In genomic region chr10:19187716-19188081, GRCm38 (mm10) we compare ENCODE assay signal across 10 mouse cellular contexts.
A peak's percentile ranks its signal among the peaks of the same experiment; 100 is the strongest.
DNase-seq lines count a peak whose midpoint lies in the region; ATAC-seq and TF ChIP-seq lines count a peak whose summit lies in the region.
"Had no signal": no experiment of that assay in that cellular context is flagged by ENCODE, and none has a peak within 500 bp of the region (broad histone marks: within the 10 kb centered on the region; RNA-seq: fewer than 3 reads in every experiment).

No protein-coding gene starts in this region.

- peaks cover 3% of the 10 kb centered on the region; the same call in 1 of the 2 replicates for H3K27me3 ChIP-seq in forebrain, embryonic 11.5 days (ENCODE audit: control insufficient read depth, insufficient read depth, low read length)
- peaks cover 35% of the 10 kb centered on the region for H3K27me3 ChIP-seq in forebrain, embryonic 10.5 days (ENCODE audit: poor library complexity, severe bottlenecking)
- peaks cover 15% of the 10 kb centered on the region; the same call in 1 of the 2 replicates for H3K27me3 ChIP-seq in lung, embryonic 15.5 days
- no peaks in the 10 kb centered on the region for H3K27me3 ChIP-seq in intestine, postnatal 0 days (replicated peaks; ENCODE audit: control insufficient read depth, insufficient read depth, low read length)
- H3K27me3 ChIP-seq in small intestine, adult 2 months (ENCODE audit: control insufficient read depth, insufficient read depth, low read length) = no peaks in the 10 kb centered on the region

- WGBS in forebrain, embryonic 11.5 days = 58% methylated on average over 4 of the region's 4 CpGs
- 60% methylated on average over 4 of the region's 4 CpGs for WGBS in forebrain, embryonic 10.5 days
- 44% methylated on average over 4 of the region's 4 CpGs for WGBS in lung, embryonic 15.5 days
- 26% methylated on average over 4 of the region's 4 CpGs for WGBS in intestine, postnatal 0 days
- 19% methylated on average over 4 of the region's 4 CpGs for WGBS in small intestine, adult 2 months

- H3K4me1 ChIP-seq in forebrain, embryonic 11.5 days (replicated peaks; ENCODE audit: control insufficient read depth, insufficient read depth, low read length) = 0 out of 2 replicates have a peak, but pooled peaks cover 1% of the 10 kb centered on the region
- peaks cover 17% of the 10 kb centered on the region for H3K4me1 ChIP-seq in forebrain, embryonic 10.5 days
- H3K4me1 ChIP-seq in lung, embryonic 15.5 days = 0 out of 2 replicates have a peak, but pooled peaks cover 4% of the 10 kb centered on the region
- H3K4me1 ChIP-seq in intestine, postnatal 0 days (replicated peaks; ENCODE audit: control insufficient read depth, insufficient read depth, low read length) = peaks cover 8% of the 10 kb centered on the region
- peaks cover 18% of the 10 kb centered on the region; the same call in 1 of the 2 replicates for H3K4me1 ChIP-seq in small intestine, adult 2 months (ENCODE audit: control insufficient read depth, insufficient read depth, insufficient read length, low read length)

- ATAC-seq in forebrain, embryonic 11.5 days (replicated peaks; ENCODE audit: low FRiP score) = no peak
- ATAC-seq in lung, embryonic 15.5 days (ENCODE audit: borderline replicate concordance, extremely low read depth, low FRiP score, low TSS enrichment) = no peak
- ATAC-seq in intestine, postnatal 0 days = no peak
- no peak for ATAC-seq in megakaryocyte progenitor cell, adult 5-6 weeks (replicated peaks; ENCODE audit: poor library complexity)

- H3K9ac ChIP-seq in forebrain, embryonic 11.5 days (ENCODE audit: low read length) = no peak overlapping the region
- H3K9ac ChIP-seq in lung, embryonic 15.5 days = no peak overlapping the region
- peak overlapping the region; percentile 64; the same call in 1 of the 2 replicates for H3K9ac ChIP-seq in intestine, postnatal 0 days (ENCODE audit: low read depth, low read length)

- no peaks in the 10 kb centered on the region for H3K36me3 ChIP-seq in forebrain, embryonic 11.5 days (ENCODE audit: control insufficient read depth, insufficient read depth, low read length)
- H3K36me3 ChIP-seq in forebrain, embryonic 10.5 days (replicated peaks) = no peaks in the 10 kb centered on the region
- H3K36me3 ChIP-seq in lung, embryonic 15.5 days = no peaks in the 10 kb centered on the region
- H3K36me3 ChIP-seq in intestine, postnatal 0 days (ENCODE audit: control insufficient read depth, insufficient read depth) = no peaks in the 10 kb centered on the region
- H3K36me3 ChIP-seq in small intestine, adult 2 months (ENCODE audit: control insufficient read depth, insufficient read depth, low read length) = no peaks in the 10 kb centered on the region

- H3K27ac ChIP-seq in forebrain, embryonic 11.5 days (ENCODE audit: low read depth, low read length) = no peak overlapping the region
- H3K27ac ChIP-seq in forebrain, embryonic 10.5 days = no peak overlapping the region
- H3K27ac ChIP-seq in lung, embryonic 15.5 days = no peak overlapping the region
- H3K27ac ChIP-seq in intestine, postnatal 0 days (ENCODE audit: low read depth, low read length) = peak overlapping the region; percentile 93
- H3K27ac ChIP-seq in small intestine, adult 2 months (ENCODE audit: insufficient read depth, low read depth, low read length) = peak overlapping the region; percentile 97

- no peak overlapping the region for H3K4me3 ChIP-seq in forebrain, embryonic 11.5 days (ENCODE audit: low read depth, low read length)
- H3K4me3 ChIP-seq in forebrain, embryonic 10.5 days = no peak overlapping the region
- no peak overlapping the region for H3K4me3 ChIP-seq in lung, embryonic 15.5 days
- H3K4me3 ChIP-seq in intestine, postnatal 0 days (ENCODE audit: low read depth, low read length) = peak overlapping the region; percentile 34
- peak overlapping the region; percentile 65 for H3K4me3 ChIP-seq in small intestine, adult 2 months (ENCODE audit: low read depth, low read length)

- peak overlapping the region; percentile 32; the same call in 1 of the 2 replicates for H3K4me2 ChIP-seq in forebrain, embryonic 11.5 days (ENCODE audit: low read depth, low read length, severe bottlenecking)
- H3K4me2 ChIP-seq in lung, embryonic 15.5 days = peak overlapping the region; percentile 46
- H3K4me2 ChIP-seq in intestine, postnatal 0 days (replicated peaks; ENCODE audit: low read depth) = peak overlapping the region; percentile 70

- DNase-seq in forebrain, embryonic 11.5 days (ENCODE audit: low spot score) = no peak
- DNase-seq in forebrain, embryonic 10.5 days (ENCODE audit: extremely low spot score, low spot score) = no peak
- DNase-seq in lung, postnatal 10 days = no peak
- no peak for DNase-seq in cerebellum, adult 18-20 months
- DNase-seq: gastrocnemius, postnatal 36 days; layer of hippocampus, adult 9-11 months had no signal

- H3K9me3 ChIP-seq in forebrain, embryonic 11.5 days (ENCODE audit: control insufficient read depth, low read length) = no peaks in the 10 kb centered on the region
- no peaks in the 10 kb centered on the region for H3K9me3 ChIP-seq in forebrain, embryonic 10.5 days
- H3K9me3 ChIP-seq in lung, embryonic 15.5 days = no peaks in the 10 kb centered on the region
- no peaks in the 10 kb centered on the region for H3K9me3 ChIP-seq in intestine, postnatal 0 days (ENCODE audit: control insufficient read depth)

- TF ChIP-seq POLR2A in small intestine, adult 2 months (IDR thresholded peaks at IDR 0.05; ENCODE audit: low read depth, low read length) = no peak

- TF ChIP-seq CTCF in intestine, postnatal 0 days (IDR thresholded peaks at IDR 0.05; ENCODE audit: low read depth) = no peak
- no peak for TF ChIP-seq CTCF in small intestine, adult 2 months (IDR thresholded peaks at IDR 0.05; ENCODE audit: extremely low read depth, insufficient read length, insufficient replicate concordance, low read depth, low read length)

Comparison
In these comparisons a context has a peak if more than half of its experiments do, and no peak if none do; other contexts are left out.
1. H3K27ac ChIP-seq: peak in intestine, postnatal 0 days (single experiment) and small intestine, adult 2 months (single experiment); none in forebrain, embryonic 11.5 days (single experiment), forebrain, embryonic 10.5 days (single experiment) and lung, embryonic 15.5 days (single experiment).
2. H3K4me3 ChIP-seq: peak in intestine, postnatal 0 days (single experiment) and small intestine, adult 2 months (single experiment); none in forebrain, embryonic 11.5 days (single experiment), forebrain, embryonic 10.5 days (single experiment) and lung, embryonic 15.5 days (single experiment).
3. Peak in every context shown above with its lines, with median percentiles within 50 percentile points of each other: H3K4me2 ChIP-seq.